Mouse (Mus musculus) midbrain, embryonic 15.5 days (tissue): ENCODE results near the gene Il27ra. TPM values are rescaled to one million over a fixed set of nuclear protein-coding genes. Genes with fewer than 3 reads are reported as not detected.
A peak's percentile ranks its signal among the peaks of the same experiment; 100 is the strongest.

Experiments
- ATAC-seq: fragments of 200-750 bp; cut with Nextera tagmentation; replicated peaks from 2 replicates; pipeline ENCODE4 v1.8.0; 2017; ENCODE audit warnings: moderate TSS enrichment
- H3K27ac ChIP-seq: fragments of 300-500 bp; sonication (generic); 2 replicates; pipeline ENCODE4 v1.5.1; 2015; ENCODE audit warnings: mild to moderate bottlenecking, inconsistent platforms
- H3K27me3 ChIP-seq: fragments of 300-500 bp; sonication (generic); replicated peaks from 2 replicates; pipeline ENCODE4 v1.6.1; 2015; ENCODE audit warnings: inconsistent platforms
- H3K36me3 ChIP-seq: fragments of 300-500 bp; sonication (generic); replicated peaks from 2 replicates; pipeline ENCODE4 v1.6.1; 2015; ENCODE audit warnings: inconsistent platforms
- H3K4me1 ChIP-seq: fragments of 300-500 bp; sonication (generic); 2 replicates; pipeline ENCODE4 v1.6.1; 2015; ENCODE audit warnings: inconsistent platforms
- H3K4me2 ChIP-seq: fragments of 300-500 bp; sonication (generic); 2 replicates; pipeline ENCODE4 v1.6.1; 2015; ENCODE audit warnings: inconsistent platforms, mild to moderate bottlenecking, moderate library complexity
- H3K4me3 ChIP-seq: fragments of 300-500 bp; sonication (generic); 2 replicates; pipeline ENCODE4 v1.5.1; 2015; ENCODE audit warnings: mild to moderate bottlenecking, inconsistent platforms
- H3K9ac ChIP-seq: fragments of 300-500 bp; sonication (generic); 2 replicates; pipeline ENCODE4 v1.6.1; 2015; ENCODE audit warnings: mild to moderate bottlenecking, inconsistent platforms
- H3K9me3 ChIP-seq: fragments of 300-500 bp; sonication (generic); 2 replicates; pipeline ENCODE4 v1.6.1; 2016; ENCODE audit warnings: inconsistent platforms
- WGBS: fragments of 180-500 bp; shearing (Covaris S2); methylation state at CpG from one replicate; pipeline ENCODE4 v1.1.7; 2015; ENCODE audit warnings: mixed read lengths; 5-methylcytosine and 5-hydroxymethylcytosine counted together
- polyA plus RNA-seq: library from polyadenylated mRNA; unstranded; fragments of >200 nt; fragmentation: Nextera tagmentation; extraction: Ambion mirVana; gene quantifications from 2 replicates; pipeline ENCODE4 v1.2.1, GENCODE M21; 2015

Il27ra gene
- polyA plus RNA-seq, 1 experiment from 2014 or later: 0.58 TPM

DNA sequence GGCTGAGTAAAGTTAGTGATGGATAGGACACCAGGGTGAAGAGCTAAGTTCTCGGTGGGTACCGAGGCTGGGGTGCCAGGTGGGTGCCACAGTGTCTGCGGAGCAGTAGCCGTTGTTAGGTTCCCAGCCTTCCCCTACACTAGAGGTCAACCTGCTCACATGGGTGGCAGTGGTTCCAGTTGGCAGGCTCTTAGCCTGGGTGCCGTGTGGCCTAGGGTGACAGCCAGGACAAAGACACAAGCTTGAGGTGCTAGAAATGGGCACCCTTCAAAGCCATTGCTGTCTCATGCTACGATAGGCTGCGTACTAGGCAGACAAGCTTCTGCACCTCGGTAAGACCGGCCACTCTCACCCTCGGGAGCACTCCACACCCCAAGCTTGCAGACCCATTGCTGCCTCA is 29.9 kb upstream of the Il27ra start:
- H3K4me3 ChIP-seq: no peak overlapping the region
- no peak overlapping the region for H3K9ac ChIP-seq
- 85% methylated on average over 10 of the region's 10 CpGs for WGBS
- peaks cover 67% of the 10 kb centered on the region for H3K4me1 ChIP-seq
- no peaks in the 10 kb centered on the region for H3K27me3 ChIP-seq
- peaks cover 13% of the 10 kb centered on the region; the same call in 1 of the 2 replicates for H3K36me3 ChIP-seq
- 0 out of 2 replicates have a peak overlapping the region, but pooled peaks have one; percentile 73 for H3K27ac ChIP-seq
- H3K9me3 ChIP-seq: no peaks in the 10 kb centered on the region
- ATAC-seq: no peak
- H3K4me2 ChIP-seq: no peak overlapping the region

- Histone ChIP-seq H3K4me1 (peaks cover 67% of the 10 kb centered on the region), H3K9ac (no peak overlapping the region), H3K4me2 (no peak overlapping the region), H3K9me3 (no peaks in the 10 kb centered on the region), H3K36me3 (peaks cover 10% of the 10 kb centered on the region; the same call in 1 of the 2 replicates), H3K4me3 (no peak overlapping the region), H3K27ac (no peak overlapping the region), H3K27me3 (no peaks in the 10 kb centered on the region)
- WGBS: 84% methylated on average over 3 of the region's 3 CpGs
- ATAC-seq: no peak
Measured at GRCm38 (mm10) chr8:84071921-84072320, 29.5 kb upstream of the Il27ra start.

- H3K27me3 ChIP-seq: no peaks in the 10 kb centered on the region
- peaks cover 71% of the 10 kb centered on the region for H3K4me1 ChIP-seq
- WGBS: 81% methylated on average over 2 of the region's 2 CpGs
- no peaks in the 10 kb centered on the region for H3K9me3 ChIP-seq
- H3K9ac ChIP-seq: no peak overlapping the region
- no peak for ATAC-seq
- no peak overlapping the region for H3K27ac ChIP-seq
- H3K4me2 ChIP-seq: no peak overlapping the region
- H3K4me3 ChIP-seq: no peak overlapping the region
- H3K36me3 ChIP-seq: peaks cover 6% of the 10 kb centered on the region; the same call in 1 of the 2 replicates
Measured at GRCm38 (mm10) chr8:84070667-84071066, 28.3 kb upstream of the Il27ra start.

GRCm38 (mm10) chr8:84070241-84070640 is 27.9 kb upstream of the Il27ra start:
- H3K4me1 ChIP-seq: peaks cover 73% of the 10 kb centered on the region
- no peaks in the 10 kb centered on the region for H3K9me3 ChIP-seq
- no peak overlapping the region for H3K4me2 ChIP-seq
- no peak overlapping the region for H3K9ac ChIP-seq
- H3K27me3 ChIP-seq: no peaks in the 10 kb centered on the region
- peak overlapping the region; percentile 14; the same call in 1 of the 2 replicates for H3K27ac ChIP-seq
- peaks cover 1% of the 10 kb centered on the region; the same call in 1 of the 2 replicates for H3K36me3 ChIP-seq
- ATAC-seq: no peak
- WGBS: 89% methylated on average over 5 of the region's 5 CpGs
- H3K4me3 ChIP-seq: no peak overlapping the region

DNA sequence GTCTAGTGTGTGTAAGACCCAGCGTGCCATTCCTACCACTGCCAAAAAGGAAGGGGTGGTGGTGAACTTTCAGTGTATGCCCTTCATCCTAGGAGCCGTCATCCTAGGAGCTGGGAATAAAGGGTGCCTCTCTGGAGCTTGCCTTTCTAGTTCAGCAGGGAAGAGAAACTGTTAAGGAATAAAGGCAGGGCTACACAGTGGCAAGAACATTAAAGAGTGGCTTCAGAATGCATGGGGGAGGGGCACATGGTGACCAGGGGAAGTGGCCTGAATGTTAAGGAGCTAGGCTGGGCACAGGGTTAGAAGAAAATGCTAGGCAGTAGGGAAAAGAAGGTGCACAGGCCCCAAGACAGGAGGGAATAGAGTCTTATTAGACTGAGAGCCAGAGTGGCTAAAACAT is 27.4 kb upstream of the Il27ra start:
- H3K4me3 ChIP-seq: no peak overlapping the region
- H3K27ac ChIP-seq: peak overlapping the region; percentile 31; the same call in 1 of the 2 replicates
- no peak overlapping the region for H3K4me2 ChIP-seq
- no peak for ATAC-seq
- no peaks in the 10 kb centered on the region for H3K9me3 ChIP-seq
- no peak overlapping the region for H3K9ac ChIP-seq
- H3K4me1 ChIP-seq: peaks cover 73% of the 10 kb centered on the region
- H3K27me3 ChIP-seq: no peaks in the 10 kb centered on the region
- H3K36me3 ChIP-seq: no peaks in the 10 kb centered on the region
- WGBS: 50% methylated on average over 2 of the region's 2 CpGs

GRCm38 (mm10) chr8:84069169-84069568 is 26.8 kb upstream of the Il27ra start:
- ATAC-seq: no peak
- WGBS: 34% methylated on average over 1 of the region's 1 CpGs
- Histone ChIP-seq H3K36me3 (no peaks in the 10 kb centered on the region), H3K4me2 (no peak overlapping the region), H3K27ac (no peak overlapping the region), H3K4me3 (no peak overlapping the region), H3K9ac (no peak overlapping the region), H3K9me3 (no peaks in the 10 kb centered on the region), H3K27me3 (no peaks in the 10 kb centered on the region), H3K4me1 (peaks cover 72% of the 10 kb centered on the region)

DNA sequence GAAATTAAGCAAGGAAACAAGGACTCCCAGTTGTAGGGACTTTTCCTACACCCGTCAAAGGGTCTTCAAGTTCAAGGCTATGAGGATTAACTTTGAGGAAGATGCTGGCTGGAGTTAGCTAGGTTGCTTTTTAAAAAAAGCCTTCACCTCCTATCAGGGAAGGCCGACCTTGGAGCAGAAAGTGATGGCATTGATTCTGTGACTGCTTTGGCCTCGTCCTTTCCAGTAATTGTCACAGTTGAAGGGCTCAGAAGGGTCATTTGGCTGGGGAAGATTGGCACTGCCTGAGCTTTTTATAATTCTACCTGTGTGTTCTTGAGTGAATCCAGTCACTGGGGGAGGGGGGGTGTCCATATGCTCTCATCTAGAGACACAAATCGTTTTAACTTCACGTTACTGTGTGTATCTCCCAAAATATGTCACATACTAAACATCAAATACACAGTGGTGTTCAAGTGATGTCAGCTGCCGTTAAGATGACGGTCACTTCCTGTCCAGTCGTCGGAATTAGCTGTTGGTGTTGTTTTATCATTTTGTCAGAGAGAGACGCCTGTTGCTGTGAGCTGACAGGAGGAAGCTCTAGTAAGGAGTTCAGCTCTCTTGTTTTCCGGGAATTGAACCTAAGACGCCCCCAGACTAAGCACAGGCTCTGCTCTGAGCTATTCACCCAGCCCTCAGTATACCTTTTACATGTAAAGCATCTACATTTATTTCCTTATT is 26.1 kb upstream of the Il27ra start:
- no peak for ATAC-seq
- H3K4me3 ChIP-seq: no peak overlapping the region
- no peak overlapping the region for H3K27ac ChIP-seq
- H3K9me3 ChIP-seq: no peaks in the 10 kb centered on the region
- H3K36me3 ChIP-seq: no peaks in the 10 kb centered on the region
- WGBS: 78% methylated on average over 12 of the region's 12 CpGs
- H3K4me2 ChIP-seq: peak overlapping the region; percentile 52
- no peaks in the 10 kb centered on the region for H3K27me3 ChIP-seq
- no peak overlapping the region for H3K9ac ChIP-seq
- H3K4me1 ChIP-seq: peaks cover 65% of the 10 kb centered on the region

DNA sequence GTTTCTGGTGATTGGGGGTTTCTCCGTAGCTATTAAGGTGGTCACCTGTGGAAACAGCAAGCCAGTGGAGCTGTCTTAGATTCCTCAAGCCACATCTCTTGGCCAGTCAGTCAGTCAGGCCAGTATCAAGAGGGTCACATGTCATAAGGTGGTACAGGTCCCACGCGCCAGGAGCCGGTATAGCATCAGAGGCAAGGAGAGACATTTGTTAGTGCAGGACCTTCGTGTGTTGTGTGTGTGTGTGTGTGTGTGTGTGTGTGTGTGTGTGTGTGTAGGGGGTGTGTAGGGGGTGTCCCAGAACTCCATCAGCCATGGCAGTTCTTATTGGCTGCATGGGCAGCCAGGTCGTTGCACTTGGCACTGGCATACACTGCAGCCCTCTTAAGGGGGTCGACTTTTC is 25.5 kb upstream of the Il27ra start:
- Histone ChIP-seq H3K9me3 (no peaks in the 10 kb centered on the region), H3K27me3 (no peaks in the 10 kb centered on the region), H3K4me2 (peak overlapping the region; percentile 52), H3K4me3 (peak overlapping the region; percentile 85), H3K27ac (no peak overlapping the region), H3K9ac (peak overlapping the region; percentile 83; the same call in 1 of the 2 replicates), H3K4me1 (peaks cover 60% of the 10 kb centered on the region), H3K36me3 (no peaks in the 10 kb centered on the region)
- WGBS: 94% methylated on average over 7 of the region's 7 CpGs
- no peak for ATAC-seq

GRCm38 (mm10) chr8:84067047-84067573 is 24.7 kb upstream of the Il27ra start:
- 1% methylated on average over 48 of the region's 58 CpGs for WGBS
- peak overlapping the region; percentile 97 for H3K27ac ChIP-seq
- no peaks in the 10 kb centered on the region for H3K9me3 ChIP-seq
- H3K9ac ChIP-seq: peak overlapping the region; percentile 83
- no peaks in the 10 kb centered on the region for H3K27me3 ChIP-seq
- peak overlapping the region; percentile 85 for H3K4me3 ChIP-seq
- H3K4me1 ChIP-seq: peaks cover 52% of the 10 kb centered on the region
- peak; percentile 66 for ATAC-seq
- H3K4me2 ChIP-seq: peak overlapping the region; percentile 52
- H3K36me3 ChIP-seq: no peaks in the 10 kb centered on the region

DNA sequence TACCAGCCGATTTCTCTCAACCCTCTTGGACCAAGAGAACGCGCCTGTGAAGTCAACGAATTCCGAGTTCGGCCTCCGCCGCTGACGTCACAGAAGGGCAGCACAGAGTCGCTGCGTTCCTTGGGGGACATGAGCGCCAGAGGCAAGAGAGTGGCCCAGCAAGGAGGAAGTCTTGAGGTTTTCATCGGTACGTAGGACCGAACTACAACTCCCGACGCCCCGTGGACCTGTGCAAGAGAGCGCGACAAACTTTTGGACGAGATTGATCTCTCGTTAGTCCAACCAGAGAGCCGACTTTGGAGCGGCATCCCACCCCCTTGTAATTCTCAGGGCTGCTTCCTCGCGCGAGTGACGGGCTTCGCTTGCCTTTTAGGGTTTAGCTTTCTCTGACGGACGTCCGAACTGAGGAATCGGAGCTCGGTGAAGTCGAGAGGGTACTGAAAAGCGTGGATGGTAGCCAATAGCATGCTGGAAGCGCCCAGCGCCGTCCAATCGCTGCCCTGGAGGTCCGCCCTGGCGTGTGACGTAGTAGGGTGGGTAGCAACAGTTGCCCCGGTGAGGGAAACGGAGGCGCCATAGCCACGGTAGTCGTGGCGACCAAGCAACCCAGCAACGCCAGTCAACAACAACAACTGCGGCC is 24.0 kb upstream of the Il27ra start, which contains the start of gene Rfx1:
TSS of gene Rfx1 (plus strand) at position 544 of the 640 bp plus-strand sequence.
- peak within 1 kb of the TSS; percentile 90 for H3K4me2 ChIP-seq
- H3K9ac ChIP-seq: peak within 1 kb of the TSS; percentile 83
- H3K4me1 ChIP-seq: peaks cover 45% of the 10 kb centered on the region
- under 1% methylated on average over 51 of the region's 51 CpGs for WGBS
- H3K4me3 ChIP-seq: peak within 1 kb of the TSS; percentile 85
- ATAC-seq: peak; percentile 99
- no peaks in the 10 kb centered on the region for H3K36me3 ChIP-seq
- no peaks in the 10 kb centered on the region for H3K27me3 ChIP-seq
- peak within 1 kb of the TSS; percentile 97 for H3K27ac ChIP-seq
- H3K9me3 ChIP-seq: no peaks in the 10 kb centered on the region

- Histone ChIP-seq H3K4me3 (peak overlapping the region; percentile 85), H3K27me3 (no peaks in the 10 kb centered on the region), H3K27ac (peak overlapping the region; percentile 82), H3K4me2 (peak overlapping the region; percentile 90), H3K4me1 (peaks cover 38% of the 10 kb centered on the region), H3K36me3 (no peaks in the 10 kb centered on the region), H3K9me3 (no peaks in the 10 kb centered on the region), H3K9ac (peak overlapping the region; percentile 69)
- WGBS: 30% methylated on average over 5 of the region's 5 CpGs
- no peak for ATAC-seq
Measured at GRCm38 (mm10) chr8:84065457-84066072, 23.2 kb upstream of the Il27ra start.

GRCm38 (mm10) chr8:84065037-84065436 is 22.6 kb upstream of the Il27ra start, which contains the start of gene Gm10643:
Gene Gm10643 (minus strand): TSS chr8:84065137.
- no peaks in the 10 kb centered on the region for H3K9me3 ChIP-seq
- H3K27ac ChIP-seq: peak within 1 kb of the TSS; percentile 82
- ATAC-seq: no peak
- H3K4me1 ChIP-seq: peaks cover 33% of the 10 kb centered on the region
- peak within 1 kb of the TSS; percentile 85 for H3K4me3 ChIP-seq
- H3K4me2 ChIP-seq: peak within 1 kb of the TSS; percentile 90
- WGBS: 97% methylated on average over 1 of the region's 1 CpGs
- peak within 1 kb of the TSS; percentile 69 for H3K9ac ChIP-seq
- no peaks in the 10 kb centered on the region for H3K27me3 ChIP-seq
- no peaks in the 10 kb centered on the region for H3K36me3 ChIP-seq
